ENCODE assay signal across 24 mouse cellular contexts in genomic region chr2:60027166-60027565, GRCm38 (mm10).
"Had no signal": no experiment of that assay in that cellular context is flagged by ENCODE, and none has a peak within 500 bp of the region (broad histone marks: within the 10 kb centered on the region; RNA-seq: fewer than 3 reads in every experiment).

No protein-coding gene starts in this region.

- H3K36me3 ChIP-seq: hindbrain, embryonic 12.5 days; hindbrain, embryonic 15.5 days; limb, embryonic 10.5 days; liver, embryonic 13.5 days had no signal

- ATAC-seq: inflammation-experienced regulatory T-cells, adult 6 months; intestine, postnatal 0 days had no signal

- H3K4me3 ChIP-seq: gastrocnemius, adult 2 months; heart, embryonic 10.5 days; heart, embryonic 12.5 days; hindbrain, embryonic 10.5 days; hindbrain, embryonic 12.5 days; hindbrain, embryonic 15.5 days; layer of hippocampus, adult 2 months; left cerebral cortex, adult 2 months; limb, embryonic 10.5 days; limb, embryonic 12.5 days; liver, embryonic 13.5 days had no signal

- H3K27ac ChIP-seq: gastrocnemius, adult 2 months; heart, embryonic 10.5 days; hindbrain, embryonic 10.5 days; hindbrain, embryonic 12.5 days; layer of hippocampus, adult 2 months; left cerebral cortex, adult 2 months; limb, embryonic 10.5 days; limb, embryonic 12.5 days; liver, embryonic 13.5 days had no signal

- H3K27me3 ChIP-seq: heart, embryonic 12.5 days; hindbrain, embryonic 12.5 days; hindbrain, embryonic 15.5 days; limb, embryonic 12.5 days; liver, embryonic 13.5 days had no signal

- H3K4me1 ChIP-seq: heart, embryonic 10.5 days; liver, embryonic 13.5 days had no signal

- H3K4me2 ChIP-seq: heart, embryonic 12.5 days; hindbrain, embryonic 12.5 days; hindbrain, embryonic 15.5 days; limb, embryonic 12.5 days; liver, embryonic 11.5 days; liver, embryonic 13.5 days had no signal

- H3K9me3 ChIP-seq: heart, embryonic 10.5 days; heart, embryonic 12.5 days; hindbrain, embryonic 10.5 days; hindbrain, embryonic 12.5 days; hindbrain, embryonic 15.5 days; limb, embryonic 10.5 days; limb, embryonic 12.5 days; liver, embryonic 13.5 days had no signal

- DNase-seq: gastrocnemius, adult 2 months; gastrocnemius, postnatal 10 days; gastrocnemius, postnatal 25 days; heart, postnatal 10 days; heart, postnatal 4 days; kidney, adult 18-20 months; kidney, adult 8-10 months; kidney, postnatal 10 days; kidney, postnatal 25 days; kidney, postnatal 4 days; liver; liver, embryonic 13.5 days had no signal

- H3K9ac ChIP-seq: heart, embryonic 12.5 days; hindbrain, embryonic 12.5 days; hindbrain, embryonic 15.5 days; limb, embryonic 12.5 days; liver, embryonic 13.5 days had no signal
